Comparison of ENCODE assay signal across 24 mouse cellular contexts in the genomic region with DNA sequence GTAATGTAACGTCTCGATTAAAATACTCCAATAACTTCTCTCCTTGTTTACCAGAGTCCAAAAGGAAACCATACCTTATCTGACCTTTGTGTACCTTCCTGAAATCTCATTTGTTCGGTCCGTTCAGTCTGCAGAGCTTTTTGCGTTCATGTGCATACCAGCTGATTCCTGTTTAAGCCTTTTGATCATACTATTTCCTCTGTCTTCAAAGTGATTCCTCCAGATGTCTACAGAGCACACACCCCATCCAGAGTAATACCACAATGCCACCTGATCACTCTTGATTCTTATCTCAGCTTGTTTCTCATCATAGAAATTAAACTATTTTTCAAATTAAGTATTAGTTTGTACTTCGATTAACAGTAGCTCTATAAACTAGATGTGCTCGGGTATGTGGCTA.
DNase-seq lines count a peak whose midpoint lies in the region; TF ChIP-seq lines count a peak whose summit lies in the region.
"Had no signal": no experiment of that assay in that cellular context is flagged by ENCODE, and none has a peak within 500 bp of the region (broad histone marks: within the 10 kb centered on the region; RNA-seq: fewer than 3 reads in every experiment).

No protein-coding gene starts in this region.

- TF ChIP-seq CTCF in left cerebral cortex, adult 2 months (IDR thresholded peaks at IDR 0.05) = no peak
- TF ChIP-seq CTCF in layer of hippocampus, adult 2 months (conservative IDR thresholded peaks at IDR 0.05) = no peak

- DNase-seq in thymus, postnatal 0 days (ENCODE audit: low spot score) = peak; percentile 42
- no peak for DNase-seq in thymus, postnatal 25 days
- peak; percentile 45 for DNase-seq in CD4-positive, CD25-positive, alpha-beta regulatory T cell, adult 2 months (ENCODE audit: low read depth, low spot score)
- peak; percentile 46 for DNase-seq in T-cell, adult 2 months (ENCODE audit: low spot score)
- peak; percentile 76 for DNase-seq in naive thymus-derived CD4-positive, alpha-beta T cell, adult 2 months (ENCODE audit: low read depth)
- no peak for DNase-seq in urinary bladder, postnatal 36 days (ENCODE audit: low spot score in 2 of 2)
- no peak for DNase-seq in left cerebral cortex, adult 2 months (ENCODE audit: extremely low spot score in 1 of 2, low spot score in 2 of 2)
- DNase-seq in layer of hippocampus, adult 2 months (ENCODE audit: low spot score in 2 of 2) = no peak
- DNase-seq: adrenal gland, postnatal 10 days; adrenal gland, postnatal 36 days; cerebellum, adult 18-20 months; cerebellum, adult 9-10 months; cerebellum, postnatal 14 days; gastrocnemius, adult 2 months; gastrocnemius, postnatal 25 days; heart, adult 18-20 months; heart, postnatal 10 days; heart, postnatal 4 days had no signal

- no peak overlapping the region for H3K4me3 ChIP-seq in left cerebral cortex, adult 2 months
- H3K4me3 ChIP-seq in layer of hippocampus, adult 2 months = no peak overlapping the region
- H3K4me3 ChIP-seq: forebrain, embryonic 10.5 days; forebrain, embryonic 13.5 days; gastrocnemius, adult 2 months; heart, embryonic 12.5 days; heart, embryonic 15.5 days had no signal

- no peak overlapping the region for H3K27ac ChIP-seq in left cerebral cortex, adult 2 months
- H3K27ac ChIP-seq in layer of hippocampus, adult 2 months = no peak overlapping the region
- H3K27ac ChIP-seq: forebrain, embryonic 10.5 days; forebrain, embryonic 13.5 days; gastrocnemius, adult 2 months; heart, embryonic 15.5 days; hindbrain, embryonic 14.5 days; hindbrain, postnatal 0 days had no signal

- intact Hi-C loops in left cerebral cortex, adult 2 months (cut with DNase I) = no loop called here

Comparison
In these comparisons a context has a peak if more than half of its experiments do, and no peak if none do; other contexts are left out.
1. DNase-seq: peak in thymus, postnatal 0 days (single experiment), CD4-positive, CD25-positive, alpha-beta regulatory T cell, adult 2 months (single experiment), T-cell, adult 2 months (single experiment) and naive thymus-derived CD4-positive, alpha-beta T cell, adult 2 months (single experiment); none in thymus, postnatal 25 days (single experiment), urinary bladder, postnatal 36 days (0 of 2), left cerebral cortex, adult 2 months (0 of 2) and layer of hippocampus, adult 2 months (0 of 2).